Mouse (Mus musculus) small intestine, adult 2 months (tissue): ENCODE results near the gene Gm6657. TPM values are rescaled to one million over a fixed set of nuclear protein-coding genes. Genes with fewer than 3 reads are reported as not detected.
A peak's percentile ranks its signal among the peaks of the same experiment; 100 is the strongest.

Experiments used
- H3K27ac ChIP-seq: fragments of 200-500 bp; 2 replicates; pipeline ENCODE4 v1.5.1; 2012; ENCODE audit warnings: low read depth, low read length, control low read depth, inconsistent platforms; ENCODE audit not compliant: insufficient read depth
- H3K27me3 ChIP-seq: fragments of 200-500 bp; 2 replicates; pipeline ENCODE4 v1.6.1; 2012; ENCODE audit warnings: mild to moderate bottlenecking, moderate library complexity, low read length, inconsistent platforms; ENCODE audit not compliant: control insufficient read depth, insufficient read depth
- H3K36me3 ChIP-seq: fragments of 200-500 bp; 2 replicates; pipeline ENCODE4 v1.6.1; 2012; ENCODE audit warnings: mild to moderate bottlenecking, low read length, control low read depth, inconsistent platforms; ENCODE audit not compliant: control insufficient read depth, insufficient read depth
- H3K4me1 ChIP-seq: fragments of 200-500 bp; 2 replicates; pipeline ENCODE4 v1.6.1; 2012; ENCODE audit warnings: low read length, inconsistent platforms, mixed read lengths; ENCODE audit not compliant: control insufficient read depth, insufficient read depth, insufficient read length
- H3K4me3 ChIP-seq: fragments of 200-500 bp; 2 replicates; pipeline ENCODE4 v1.5.1; 2012; ENCODE audit warnings: low read depth, mild to moderate bottlenecking, control low read depth, inconsistent platforms, low read length, moderate library complexity
- CTCF ChIP-seq: fragments of 200-500 bp; IDR thresholded peaks from 2 replicates; pipeline ENCODE4 v1.5.1; 2012; ENCODE audit warnings: low read depth, mild to moderate bottlenecking, control low read depth, inconsistent platforms, low read length, moderate library complexity, mixed read lengths; ENCODE audit not compliant: insufficient replicate concordance, insufficient read length; ENCODE audit errors: extremely low read depth
- POLR2A ChIP-seq: fragments of 200-500 bp; IDR thresholded peaks from 2 replicates; pipeline ENCODE4 v1.6.1; 2012; ENCODE audit warnings: low read depth, mild to moderate bottlenecking, control low read depth, inconsistent platforms, low read length, moderate library complexity
- WGBS: fragments of 180-500 bp; shearing (Covaris S2); methylation state at CpG from one replicate; pipeline ENCODE4 v1.1.7; 2018; 5-methylcytosine and 5-hydroxymethylcytosine counted together
- polyA plus RNA-seq: library from polyadenylated mRNA; depleted of rRNA; stranded (reverse); fragments of >200 nt; gene quantifications from 2 replicates; pipeline ENCODE4 v1.2.3, GENCODE M21; 2012; rRNA removed

Gene Gm6657
- polyA plus RNA-seq, 1 experiment = not detected

- TF ChIP-seq POLR2A = no peak; the same call in 1 of the 2 replicates
- no peak for TF ChIP-seq CTCF
- Histone ChIP-seq H3K27me3 (no peaks in the 10 kb centered on the region), H3K27ac (peak overlapping the region; percentile 67), H3K4me1 (no peaks in the 10 kb centered on the region), H3K36me3 (no peaks in the 10 kb centered on the region), H3K4me3 (peak overlapping the region; percentile 69)
- WGBS = under 1% methylated on average over 57 of the region's 57 CpGs
Observed at GRCm38 (mm10) chr12:78227021-78227932, 33.2 kb downstream of the Gm6657 start.

GRCm38 (mm10) chr12:78228139-78228538, 34.1 kb downstream of the Gm6657 start:
- TF ChIP-seq POLR2A (no peak), CTCF (no peak)
- 35% methylated on average over 4 of the region's 4 CpGs for WGBS
- Histone ChIP-seq H3K27ac (no peak overlapping the region), H3K4me1 (no peaks in the 10 kb centered on the region), H3K27me3 (no peaks in the 10 kb centered on the region), H3K4me3 (no peak overlapping the region), H3K36me3 (no peaks in the 10 kb centered on the region)

- Histone ChIP-seq H3K36me3 (no peaks in the 10 kb centered on the region), H3K4me3 (no peak overlapping the region), H3K27ac (no peak overlapping the region), H3K27me3 (no peaks in the 10 kb centered on the region), H3K4me1 (no peaks in the 10 kb centered on the region)
- no peak for TF ChIP-seq CTCF
- no peak for TF ChIP-seq POLR2A
Observed at GRCm38 (mm10) chr12:78232560-78232959, 38.5 kb downstream of the Gm6657 start.

GRCm38 (mm10) chr12:78248366-78248765, 54.3 kb downstream of the Gm6657 start:
- WGBS = 18% methylated on average over 1 of the region's 1 CpGs
- H3K27me3 ChIP-seq = no peaks in the 10 kb centered on the region
- no peak overlapping the region for H3K27ac ChIP-seq

GRCm38 (mm10) chr12:78249151-78249550, 55.1 kb downstream of the Gm6657 start:
- H3K27ac ChIP-seq = no peak overlapping the region

More at GRCm38 (mm10) chr12:78248366-78248765, 54.3 kb downstream of the Gm6657 start:
- TF ChIP-seq POLR2A (no peak), CTCF (no peak)
- Histone ChIP-seq H3K4me1 (no peaks in the 10 kb centered on the region), H3K36me3 (no peaks in the 10 kb centered on the region), H3K4me3 (no peak overlapping the region)

More at GRCm38 (mm10) chr12:78249151-78249550, 55.1 kb downstream of the Gm6657 start:
- TF ChIP-seq CTCF = no peak
- no peak for TF ChIP-seq POLR2A
- H3K4me3 ChIP-seq = no peak overlapping the region
- H3K4me1 ChIP-seq = no peaks in the 10 kb centered on the region
- no peaks in the 10 kb centered on the region for H3K36me3 ChIP-seq
- no peaks in the 10 kb centered on the region for H3K27me3 ChIP-seq

Other genes with a start within 250 kb of the Gm6657 start
- gene Gphn, start 32.1 kb downstream of the Gm6657 start, polyA plus RNA-seq = 6.3 and 7.2 TPM in 2 replicates